Mouse (Mus musculus) kidney, adult 2 months (tissue): ENCODE measurements around the gene Ppm1h. TPM values are rescaled to one million over a fixed set of nuclear protein-coding genes. Genes with fewer than 3 reads are reported as not detected.

Experiments used
- DNase-seq: peaks from one replicate; pipeline ENCODE4 v3.0.0; 2021
- H3K27ac ChIP-seq: fragments of 200-500 bp; 2 replicates; pipeline ENCODE4 v1.5.1; 2012; ENCODE audit warnings: low read depth, low read length, control low read depth, inconsistent platforms; ENCODE audit not compliant: insufficient read depth
- H3K27me3 ChIP-seq: fragments of 200-500 bp; replicated peaks from 2 replicates; pipeline ENCODE4 v1.6.1; 2012; ENCODE audit warnings: mild to moderate bottlenecking, moderate library complexity, low read length, inconsistent platforms; ENCODE audit not compliant: control insufficient read depth, insufficient read depth
- H3K36me3 ChIP-seq: fragments of 200-500 bp; 2 replicates; pipeline ENCODE4 v1.6.1; 2012; ENCODE audit warnings: mild to moderate bottlenecking, moderate library complexity, low read length, inconsistent platforms; ENCODE audit not compliant: control insufficient read depth, insufficient read depth
- H3K4me1 ChIP-seq: fragments of 200-500 bp; 2 replicates; pipeline ENCODE4 v1.6.1; 2011; ENCODE audit warnings: low read length; ENCODE audit not compliant: control insufficient read depth, insufficient read depth
- H3K4me3 ChIP-seq: fragments of 200-500 bp; 2 replicates; pipeline ENCODE4 v1.5.1; 2011; ENCODE audit warnings: mild to moderate bottlenecking, low read depth, low read length, control low read depth; ENCODE audit not compliant: insufficient read depth
- CTCF ChIP-seq: fragments of 200-500 bp; conservative IDR thresholded peaks from 2 replicates; pipeline ENCODE4 v1.5.1; 2011; ENCODE audit warnings: low read depth, mild to moderate bottlenecking, control low read depth, low read length, moderate library complexity, mixed read lengths; ENCODE audit not compliant: insufficient read depth, insufficient read length
- POLR2A ChIP-seq: fragments of 200-500 bp; IDR thresholded peaks from one replicate; pipeline ENCODE4 v1.6.1; 2011; ENCODE audit warnings: low read depth, low read length, control low read depth
- WGBS: fragments of 180-500 bp; shearing (Covaris S2); methylation state at CpG from one replicate; pipeline ENCODE4 v1.1.7; 2018; 5-methylcytosine and 5-hydroxymethylcytosine counted together
- polyA plus RNA-seq: library from polyadenylated mRNA; depleted of rRNA; stranded (reverse); fragments of >200 nt; gene quantifications from 2 replicates; pipeline ENCODE4 v1.2.3, GENCODE M21; 2012

The Ppm1h gene
- polyA plus RNA-seq, 1 experiment: 27.1 TPM

DNA sequence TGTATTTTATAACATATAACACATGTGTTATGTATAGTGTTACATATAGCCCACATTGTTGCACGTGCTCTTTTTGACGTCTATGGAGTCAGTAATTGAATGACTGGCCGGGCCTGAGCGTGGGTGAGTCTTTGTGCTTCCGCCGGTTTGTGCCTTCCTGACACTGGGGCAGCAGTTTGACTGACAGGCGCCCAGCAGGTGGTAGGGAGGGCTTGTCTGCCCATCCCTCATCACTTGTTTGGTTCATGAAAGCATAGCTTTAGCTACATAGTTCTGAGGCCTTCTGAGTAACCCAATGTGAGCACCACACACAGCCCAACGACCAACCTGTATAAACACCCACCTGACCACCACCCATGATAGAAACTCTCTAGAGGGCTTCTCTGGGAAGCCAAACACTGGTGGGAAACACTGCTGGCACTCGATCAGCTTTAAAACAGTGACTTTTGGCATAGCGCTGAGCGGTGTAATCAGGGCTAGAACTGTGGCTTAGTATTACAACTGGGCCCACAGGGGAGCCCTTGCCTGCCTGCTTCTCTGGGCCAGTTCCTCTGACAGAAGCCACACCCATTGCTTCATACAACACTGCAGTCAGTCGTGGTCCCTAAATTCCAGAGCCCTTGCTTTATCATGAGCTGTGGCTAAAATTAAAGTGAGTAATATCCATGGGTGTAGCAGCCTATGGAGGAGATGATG is 149.3 kb downstream of the Ppm1h start:
- no peaks in the 10 kb centered on the region for H3K36me3 ChIP-seq
- 75% methylated on average over 12 of the region's 12 CpGs for WGBS
- DNase-seq: no peak
- no peak overlapping the region for H3K4me3 ChIP-seq
- no peaks in the 10 kb centered on the region for H3K27me3 ChIP-seq
- TF ChIP-seq POLR2A (no peak), CTCF (no peak)
- peaks cover 4% of the 10 kb centered on the region; the same call in 1 of the 2 replicates for H3K4me1 ChIP-seq
- no peak overlapping the region for H3K27ac ChIP-seq

DNA sequence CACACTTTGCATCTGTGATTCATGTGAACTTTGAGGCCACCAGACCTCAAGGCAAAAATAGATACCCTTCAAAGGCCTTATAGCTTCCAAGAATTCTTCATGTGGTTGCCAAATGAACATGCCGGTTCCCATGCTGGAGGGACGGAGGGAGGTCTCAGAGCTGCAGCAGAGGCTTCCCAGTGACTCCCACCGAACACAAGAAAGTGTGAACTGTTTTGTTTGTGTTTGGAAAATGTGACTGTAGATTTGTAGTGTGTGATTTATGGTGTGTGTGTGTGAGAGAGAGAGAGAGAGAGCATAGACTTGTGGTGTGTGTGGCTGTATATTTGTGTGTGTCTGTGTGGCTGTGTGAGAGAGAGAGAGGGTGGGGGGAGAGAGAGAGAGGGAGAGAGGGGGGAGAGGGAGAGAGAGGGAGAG is 151.2 kb downstream of the Ppm1h start:
- Histone ChIP-seq H3K4me3 (no peak overlapping the region), H3K4me1 (peaks cover 4% of the 10 kb centered on the region; the same call in 1 of the 2 replicates), H3K27me3 (no peaks in the 10 kb centered on the region), H3K27ac (no peak overlapping the region), H3K36me3 (no peaks in the 10 kb centered on the region)
- DNase-seq: no peak
- 57% methylated on average over 3 of the region's 3 CpGs for WGBS
- TF ChIP-seq POLR2A (no peak), CTCF (no peak)

DNA sequence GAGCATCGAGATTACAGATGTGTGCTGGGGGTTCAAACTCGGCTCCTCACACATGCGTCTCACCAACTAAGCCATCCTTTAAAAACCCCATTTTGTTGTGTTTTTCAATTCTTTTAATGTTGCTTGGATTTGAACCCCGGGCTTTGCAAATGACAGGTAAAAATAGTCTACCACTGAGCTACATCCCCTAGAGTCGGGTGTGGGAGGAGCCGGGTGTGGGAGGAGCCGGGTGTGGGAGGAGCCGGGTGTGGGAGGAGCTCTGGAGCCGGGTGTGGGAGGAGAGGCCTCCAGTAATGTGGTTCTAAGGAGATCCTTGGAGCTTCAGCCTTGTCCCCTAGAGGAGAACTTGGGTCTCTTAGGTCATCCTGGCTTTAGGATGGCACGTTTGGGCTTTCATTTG is 152.1 kb downstream of the Ppm1h start:
- Histone ChIP-seq H3K4me1 (peaks cover 4% of the 10 kb centered on the region; the same call in 1 of the 2 replicates), H3K36me3 (no peaks in the 10 kb centered on the region), H3K27me3 (no peaks in the 10 kb centered on the region), H3K27ac (no peak overlapping the region), H3K4me3 (no peak overlapping the region)
- DNase-seq: no peak
- TF ChIP-seq POLR2A (no peak), CTCF (no peak)
- WGBS: 89% methylated on average over 10 of the region's 10 CpGs

DNA sequence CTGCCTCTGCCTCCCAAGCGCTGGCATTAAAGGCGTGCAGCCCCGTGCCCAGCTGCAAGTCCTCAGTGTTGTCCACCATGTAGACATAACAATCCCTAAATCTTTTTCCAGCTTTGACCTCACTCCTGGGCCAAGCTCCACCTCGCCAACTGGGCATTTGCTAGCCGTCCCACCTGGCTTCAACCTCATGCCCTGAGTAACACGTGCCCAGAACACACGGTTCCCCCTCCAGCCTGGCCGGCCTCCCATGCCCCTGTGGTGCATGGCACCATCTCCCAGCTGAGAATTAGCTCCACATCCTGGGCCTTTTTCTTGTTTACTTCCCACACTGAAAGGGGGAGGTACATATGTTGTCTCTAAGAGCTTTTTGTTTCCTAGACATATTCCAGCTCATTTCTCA is 163.5 kb downstream of the Ppm1h start:
- Histone ChIP-seq H3K4me1 (0 out of 2 replicates have a peak, but pooled peaks cover 2% of the 10 kb centered on the region), H3K27ac (no peak overlapping the region), H3K4me3 (no peak overlapping the region), H3K36me3 (no peaks in the 10 kb centered on the region; the same call in 1 of the 2 replicates), H3K27me3 (no peaks in the 10 kb centered on the region)
- DNase-seq: no peak
- WGBS: 90% methylated on average over 8 of the region's 8 CpGs
- TF ChIP-seq CTCF (no peak), POLR2A (no peak)

DNA sequence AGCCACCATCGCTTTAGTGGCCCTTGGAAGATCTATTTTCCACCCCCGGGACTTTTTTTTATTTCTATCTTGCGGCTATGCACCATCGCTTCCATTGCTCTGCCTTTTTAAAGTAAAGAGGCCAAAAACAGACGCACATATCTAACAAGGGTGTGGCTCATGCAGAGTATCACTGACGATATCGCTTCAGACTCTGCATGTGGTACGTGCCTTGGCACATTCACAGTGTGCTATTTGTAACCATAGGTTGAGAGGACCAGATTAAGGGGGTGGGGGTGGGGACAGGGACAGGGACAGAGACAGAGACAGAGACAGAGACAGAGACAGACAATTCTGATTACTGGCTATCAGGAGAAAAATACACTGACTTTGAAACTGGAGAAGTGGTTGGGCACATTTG is 164.4 kb downstream of the Ppm1h start:
- Histone ChIP-seq H3K36me3 (no peaks in the 10 kb centered on the region; the same call in 1 of the 2 replicates), H3K4me3 (no peak overlapping the region), H3K27ac (no peak overlapping the region), H3K4me1 (peaks cover 8% of the 10 kb centered on the region; the same call in 1 of the 2 replicates), H3K27me3 (no peaks in the 10 kb centered on the region)
- TF ChIP-seq POLR2A: no peak
- no peak for TF ChIP-seq CTCF
- DNase-seq: no peak
- 92% methylated on average over 8 of the region's 8 CpGs for WGBS

DNA sequence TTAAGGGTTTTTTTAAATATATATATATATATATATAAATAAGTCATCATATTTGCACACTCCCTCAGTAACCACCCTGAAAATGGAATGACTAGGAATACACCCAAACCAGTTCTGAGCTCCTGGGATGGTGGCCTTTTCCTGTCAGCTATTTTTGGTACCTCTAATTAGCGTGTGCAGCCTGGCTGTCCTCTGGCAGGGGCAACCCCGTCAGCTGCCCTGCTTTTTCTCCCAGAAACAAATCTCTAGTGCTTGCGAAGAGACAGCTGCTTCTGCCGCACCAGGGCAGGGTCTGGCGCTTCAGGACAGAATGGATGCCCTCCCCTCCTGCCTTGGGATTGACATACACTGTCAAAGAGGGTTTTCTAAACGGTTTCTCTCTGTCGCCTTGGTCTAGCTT is 166.9 kb downstream of the Ppm1h start:
- WGBS: 66% methylated on average over 7 of the region's 7 CpGs
- Histone ChIP-seq H3K4me3 (no peak overlapping the region), H3K4me1 (peaks cover 13% of the 10 kb centered on the region), H3K27ac (no peak overlapping the region), H3K36me3 (no peaks in the 10 kb centered on the region; the same call in 1 of the 2 replicates), H3K27me3 (no peaks in the 10 kb centered on the region)
- DNase-seq: no peak
- TF ChIP-seq POLR2A (no peak), CTCF (no peak)

DNA sequence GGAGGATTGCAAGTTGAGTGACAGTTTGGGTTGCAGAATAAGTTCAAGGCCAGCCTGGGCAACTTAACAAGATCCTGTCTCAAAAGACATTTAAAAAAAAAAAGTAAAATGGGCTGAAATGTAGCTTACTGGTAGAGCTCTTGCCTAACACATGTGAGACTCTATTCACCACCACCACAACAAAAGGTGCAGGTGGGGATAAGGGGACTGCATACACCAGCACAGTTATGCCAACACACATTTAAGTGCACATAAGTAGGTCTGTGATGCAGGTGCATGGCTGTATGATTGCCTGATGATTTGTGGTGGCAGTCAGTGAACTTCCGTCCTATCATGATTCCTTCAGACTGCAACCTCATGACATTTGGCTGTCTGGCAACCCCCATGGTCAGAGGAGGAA is 167.9 kb downstream of the Ppm1h start:
- Histone ChIP-seq H3K4me1 (peaks cover 13% of the 10 kb centered on the region), H3K27ac (no peak overlapping the region), H3K27me3 (no peaks in the 10 kb centered on the region), H3K36me3 (no peaks in the 10 kb centered on the region; the same call in 1 of the 2 replicates), H3K4me3 (no peak overlapping the region)
- no peak for TF ChIP-seq POLR2A
- TF ChIP-seq CTCF: no peak
- DNase-seq: no peak
- 100% methylated on average over 1 of the region's 1 CpGs for WGBS
